In genomic region chr7:80607503-80607902, GRCm38 (mm10) we compare ENCODE assay signal across 28 mouse cellular contexts.
"Had no signal": no experiment of that assay in that cellular context is flagged by ENCODE, and none has a peak within 500 bp of the region (broad histone marks: within the 10 kb centered on the region; RNA-seq: fewer than 3 reads in every experiment).

No protein-coding gene starts in this region.

- H3K4me2 ChIP-seq: embryonic facial prominence, embryonic 12.5 days; embryonic facial prominence, embryonic 13.5 days; embryonic facial prominence, embryonic 15.5 days; forebrain, embryonic 12.5 days; forebrain, embryonic 13.5 days; forebrain, embryonic 15.5 days had no signal

- H3K36me3 ChIP-seq: forebrain, embryonic 10.5 days; forebrain, embryonic 12.5 days had no signal

- H3K4me1 ChIP-seq: embryonic facial prominence, embryonic 15.5 days; forebrain, embryonic 13.5 days had no signal

- DNase-seq: cerebellum, adult 18-20 months; cerebellum, adult 2 months; cerebellum, adult 8-10 months; cerebellum, adult 9-10 months; cerebellum, adult 9-11 months; cerebellum, postnatal 10 days; cerebellum, postnatal 14 days; cerebellum, postnatal 25 days; cerebellum, postnatal 36 days; embryo, embryonic 11 days; forebrain, postnatal 0 days; gastrocnemius, adult 2 months; gastrocnemius, postnatal 10 days; gastrocnemius, postnatal 14 days; gastrocnemius, postnatal 25 days; gastrocnemius, postnatal 36 days; heart, adult 18-20 months had no signal

- ATAC-seq: forebrain, embryonic 13.5 days; forebrain, embryonic 14.5 days; forebrain, embryonic 15.5 days; forebrain, embryonic 16.5 days; forebrain, postnatal 0 days had no signal

- H3K27ac ChIP-seq: embryonic facial prominence, embryonic 10.5 days; embryonic facial prominence, embryonic 12.5 days; embryonic facial prominence, embryonic 13.5 days; embryonic facial prominence, embryonic 15.5 days; forebrain, embryonic 10.5 days; forebrain, embryonic 12.5 days; forebrain, embryonic 13.5 days; forebrain, embryonic 15.5 days; gastrocnemius, adult 2 months had no signal

- H3K9me3 ChIP-seq: embryonic facial prominence, embryonic 10.5 days; embryonic facial prominence, embryonic 12.5 days; embryonic facial prominence, embryonic 13.5 days; embryonic facial prominence, embryonic 15.5 days; forebrain, embryonic 10.5 days; forebrain, embryonic 12.5 days; forebrain, embryonic 13.5 days; forebrain, embryonic 15.5 days had no signal

- H3K9ac ChIP-seq: embryonic facial prominence, embryonic 12.5 days; embryonic facial prominence, embryonic 13.5 days; embryonic facial prominence, embryonic 15.5 days; forebrain, embryonic 12.5 days; forebrain, embryonic 13.5 days; forebrain, embryonic 15.5 days; forebrain, postnatal 0 days had no signal

- H3K27me3 ChIP-seq: embryonic facial prominence, embryonic 12.5 days; embryonic facial prominence, embryonic 13.5 days; embryonic facial prominence, embryonic 15.5 days; forebrain, embryonic 12.5 days; forebrain, embryonic 13.5 days; forebrain, embryonic 15.5 days had no signal

- H3K4me3 ChIP-seq: embryonic facial prominence, embryonic 10.5 days; embryonic facial prominence, embryonic 12.5 days; embryonic facial prominence, embryonic 13.5 days; embryonic facial prominence, embryonic 15.5 days; erythroblast, embryonic 14.5 days; forebrain, embryonic 10.5 days; forebrain, embryonic 12.5 days; forebrain, embryonic 13.5 days; forebrain, embryonic 15.5 days; gastrocnemius, adult 2 months had no signal
